Mouse (Mus musculus): ENCODE data around the gene Slc25a36.

DNA sequence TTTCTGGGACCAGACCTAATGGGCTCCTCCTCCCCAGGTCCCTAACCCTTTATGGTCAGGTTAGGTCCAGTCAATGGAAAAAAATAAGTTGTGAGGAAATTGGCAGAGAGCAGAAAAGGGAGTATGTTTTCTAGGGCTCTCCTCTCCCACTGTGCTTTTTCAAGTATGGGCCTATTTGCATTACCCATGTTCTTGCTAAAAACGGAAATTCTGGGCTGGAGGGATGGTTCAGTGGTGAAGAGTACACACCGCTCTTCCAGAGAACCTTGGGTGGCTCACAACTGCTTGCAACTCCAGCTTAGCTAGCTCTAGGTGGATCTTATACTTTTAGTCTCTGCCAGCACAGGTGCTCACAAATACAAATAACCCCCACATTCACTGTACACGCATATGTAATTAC is 42.0 kb upstream of the Slc25a36 start:
- TF ChIP-seq CTCF (IDR thresholded peaks at IDR 0.05; ENCODE audit: control insufficient read depth, insufficient read depth, insufficient replicate concordance, low read depth, low read length) (no peak), POLR2A (IDR thresholded peaks at IDR 0.05; ENCODE audit: control insufficient read depth, low read depth, low read length) (no peak)

Data from testis, adult 2 months (tissue).